9 mouse cellular contexts compared by ENCODE assay signal in genomic region chr9:8902277-8902676, GRCm38 (mm10). TPM values are rescaled to one million over a fixed set of nuclear protein-coding genes. Genes with fewer than 3 reads are reported as not detected.
DNase-seq lines count a peak whose midpoint lies in the region; ATAC-seq and TF ChIP-seq lines count a peak whose summit lies in the region.
"Had no signal": no experiment of that assay in that cellular context is flagged by ENCODE, and none has a peak within 500 bp of the region (broad histone marks: within the 10 kb centered on the region; RNA-seq: fewer than 3 reads in every experiment).

No protein-coding gene starts in this region.

- H3K27ac ChIP-seq in kidney, adult 2 months (ENCODE audit: insufficient read depth, low read depth, low read length) = no peak overlapping the region
- no peak overlapping the region for H3K27ac ChIP-seq in forebrain, embryonic 10.5 days
- no peak overlapping the region for H3K27ac ChIP-seq in limb, embryonic 14.5 days (replicated peaks; ENCODE audit: low read depth, low read length)

- no peak for TF ChIP-seq CTCF in kidney, adult 2 months (conservative IDR thresholded peaks at IDR 0.05; ENCODE audit: insufficient read depth, insufficient read length, low read depth, low read length)

- no peaks in the 10 kb centered on the region for H3K4me1 ChIP-seq in kidney, adult 2 months (ENCODE audit: control insufficient read depth, insufficient read depth, low read length)
- peaks cover 24% of the 10 kb centered on the region for H3K4me1 ChIP-seq in forebrain, embryonic 10.5 days
- H3K4me1 ChIP-seq in limb, embryonic 14.5 days (ENCODE audit: control insufficient read depth, insufficient read depth, low read length) = peaks cover 15% of the 10 kb centered on the region

- H3K36me3 ChIP-seq in kidney, adult 2 months (ENCODE audit: control insufficient read depth, insufficient read depth, low read length) = no peaks in the 10 kb centered on the region
- no peaks in the 10 kb centered on the region for H3K36me3 ChIP-seq in forebrain, embryonic 10.5 days (replicated peaks)
- no peaks in the 10 kb centered on the region for H3K36me3 ChIP-seq in limb, embryonic 14.5 days (ENCODE audit: control insufficient read depth, insufficient read depth, low read length)

- H3K4me2 ChIP-seq in limb, embryonic 14.5 days (replicated peaks; ENCODE audit: low read depth, low read length, severe bottlenecking) = peak overlapping the region; percentile 97

- TF ChIP-seq POLR2A in kidney, adult 2 months (IDR thresholded peaks at IDR 0.05; ENCODE audit: low read depth, low read length) = no peak
- no peak for TF ChIP-seq POLR2A in limb, embryonic 14.5 days (IDR thresholded peaks at IDR 0.05; ENCODE audit: borderline replicate concordance, extremely low read depth, insufficient read depth, insufficient read length)

- ATAC-seq in limb, embryonic 14.5 days (ENCODE audit: low FRiP score, low read depth) = no peak
- ATAC-seq: Patski had no signal

- no peak overlapping the region for H3K9ac ChIP-seq in limb, embryonic 14.5 days (ENCODE audit: low read depth, low read length, severe bottlenecking)

- no peaks in the 10 kb centered on the region for H3K27me3 ChIP-seq in kidney, adult 2 months (replicated peaks; ENCODE audit: control insufficient read depth, insufficient read depth, low read length)
- H3K27me3 ChIP-seq in forebrain, embryonic 10.5 days (ENCODE audit: poor library complexity, severe bottlenecking) = peaks cover 58% of the 10 kb centered on the region
- peaks cover 29% of the 10 kb centered on the region for H3K27me3 ChIP-seq in limb, embryonic 14.5 days (ENCODE audit: control insufficient read depth, insufficient read depth, low read length)

- H3K9me3 ChIP-seq in forebrain, embryonic 10.5 days = no peaks in the 10 kb centered on the region
- no peaks in the 10 kb centered on the region for H3K9me3 ChIP-seq in limb, embryonic 14.5 days (ENCODE audit: control insufficient read depth, low read length)

- WGBS in kidney, adult 2 months = 52% methylated on average over 3 of the region's 3 CpGs
- 21% methylated on average over 3 of the region's 3 CpGs for WGBS in forebrain, embryonic 10.5 days
- WGBS in limb, embryonic 14.5 days = 22% methylated on average over 3 of the region's 3 CpGs

- H3K4me3 ChIP-seq in kidney, adult 2 months (ENCODE audit: insufficient read depth, low read depth, low read length) = peak overlapping the region; percentile 53
- H3K4me3 ChIP-seq in forebrain, embryonic 10.5 days = peak overlapping the region; percentile 70
- H3K4me3 ChIP-seq in limb, embryonic 14.5 days (replicated peaks; ENCODE audit: low read length) = peak overlapping the region; percentile 52

- no peak for DNase-seq in kidney, adult 2 months
- DNase-seq in kidney, adult 9 months = no peak
- peak; percentile 6 for DNase-seq in ES-CJ7 (ENCODE audit: low read depth, low spot score)
- no peak for DNase-seq in forebrain, embryonic 10.5 days (ENCODE audit: extremely low spot score, low spot score)
- no peak for DNase-seq in limb, embryonic 14.5 days (ENCODE audit: low spot score)
- DNase-seq in spleen, postnatal 14 days (ENCODE audit: low spot score in 2 of 2) = no peak
- no peak for DNase-seq in left cerebral cortex, adult 11 months (ENCODE audit: low spot score)
- DNase-seq in thymus, postnatal 36 days = no peak

RNA-seq across cellular contexts. Expression of gene Pgr, which starts 2.6 kb away (rescaled TPM):
- polyA plus RNA-seq in kidney, adult 2 months (2012; rRNA removed) = 0.41 and 0.58 TPM in 2 replicates
- 0.20 and 0.25 TPM in 2 replicates for polyA plus RNA-seq in forebrain, embryonic 10.5 days (2016; fragmentation: Nextera tagmentation; extraction: Ambion mirVana)
- polyA plus RNA-seq in limb, embryonic 14.5 days (2012; rRNA removed) = 0.72 and 0.87 TPM in 2 replicates
- polyA plus RNA-seq in limb, embryonic 14.5 days (2014; fragmentation: Nextera tagmentation; extraction: Ambion mirVana) = 1.1 and 1.2 TPM in 2 replicates
- polyA plus RNA-seq: Patski had no signal
